Mouse (Mus musculus): ENCODE results near the gene Slc30a7. TPM values are rescaled to one million over a fixed set of nuclear protein-coding genes. Genes with fewer than 3 reads are reported as not detected.
"Not testable (repeated sequence)": the region's sequence is repeated elsewhere in the genome, so short reads cannot be mapped to it uniquely, and the experiment has no call there.

Gene Slc30a7
- polyA plus RNA-seq, 1 experiment from 2014 or later = 21.3 TPM

DNA sequence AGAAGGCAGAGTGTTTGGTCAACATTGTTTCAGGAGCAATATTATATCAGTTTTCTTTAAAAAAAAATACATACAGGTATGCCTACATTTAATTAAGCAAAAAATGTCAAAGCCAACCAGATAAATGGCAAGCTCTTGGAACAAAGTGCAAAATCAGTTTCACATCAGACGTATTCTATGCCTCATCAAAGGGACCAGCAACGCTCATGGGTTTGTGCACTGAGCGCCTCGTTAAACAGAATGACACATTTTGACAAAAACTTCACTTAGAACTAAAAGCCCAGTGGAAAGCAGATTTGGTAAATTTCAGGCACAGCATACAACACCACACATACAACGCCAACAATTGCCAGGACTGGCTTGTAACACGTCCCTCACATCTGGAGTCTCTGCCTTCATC is 62.8 kb downstream of the Slc30a7 start:
- H3K9me3 ChIP-seq (replicated peaks) = no peaks in the 10 kb centered on the region
- no peaks in the 10 kb centered on the region for H3K27me3 ChIP-seq (replicated peaks)
- no peaks in the 10 kb centered on the region for H3K4me1 ChIP-seq (replicated peaks)
- H3K27ac ChIP-seq (ENCODE audit: poor library complexity, severe bottlenecking) = no peak overlapping the region
- ATAC-seq (ENCODE audit: insufficient number of reproducible peaks, low FRiP score) = no peak
- no peak overlapping the region for H3K4me3 ChIP-seq
- 95% methylated on average over 6 of the region's 6 CpGs for WGBS
- H3K36me3 ChIP-seq = peaks cover 49% of the 10 kb centered on the region
- no peak overlapping the region for H3K9ac ChIP-seq
- no peak overlapping the region for H3K4me2 ChIP-seq

DNA sequence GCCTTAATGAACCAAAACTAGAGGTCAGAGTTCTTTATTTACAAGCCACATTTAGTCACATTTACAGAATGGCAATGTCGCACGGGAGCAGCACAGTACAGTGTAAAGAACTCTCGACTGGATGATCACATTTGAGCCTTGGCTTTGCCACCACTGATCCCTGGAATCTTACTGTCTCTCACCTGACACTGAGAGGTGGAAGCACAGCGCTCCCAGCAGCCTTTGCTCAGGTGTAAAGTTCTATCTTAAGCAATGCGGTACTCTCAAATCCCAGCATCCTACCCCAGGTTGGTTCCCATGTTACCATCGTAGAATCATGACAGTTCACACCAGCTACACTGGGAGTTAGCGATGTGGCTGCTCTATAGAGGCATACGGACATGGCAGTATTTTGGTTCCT is 65.7 kb downstream of the Slc30a7 start:
- Histone ChIP-seq H3K27me3 (replicated peaks) (no peaks in the 10 kb centered on the region), H3K4me2 (no peak overlapping the region), H3K4me1 (replicated peaks) (no peaks in the 10 kb centered on the region), H3K36me3 (peaks cover 49% of the 10 kb centered on the region), H3K9ac (no peak overlapping the region), H3K27ac (ENCODE audit: poor library complexity, severe bottlenecking) (no peak overlapping the region), H3K9me3 (replicated peaks) (no peaks in the 10 kb centered on the region), H3K4me3 (no peak overlapping the region)
- WGBS = 89% methylated on average over 8 of the region's 8 CpGs
- no peak for ATAC-seq (ENCODE audit: insufficient number of reproducible peaks, low FRiP score)

DNA sequence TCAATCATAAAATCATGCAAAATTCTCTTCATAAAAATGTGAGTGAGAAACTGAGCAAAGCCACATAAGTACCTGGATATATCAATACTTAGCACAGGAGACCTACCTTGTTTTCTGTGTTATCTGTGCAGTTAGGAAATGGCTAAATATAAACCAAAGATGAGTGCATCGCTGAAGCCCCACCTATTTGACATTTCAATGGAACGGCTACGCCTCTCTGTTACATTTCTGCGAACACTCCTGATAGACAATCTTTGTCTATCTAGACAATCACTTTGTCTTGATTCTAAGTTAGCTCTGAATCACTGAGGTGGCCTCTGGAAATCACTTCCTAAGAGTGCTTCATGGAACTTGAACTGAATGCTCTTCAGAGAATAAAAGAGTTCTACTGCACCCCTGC is 66.7 kb downstream of the Slc30a7 start:
- Histone ChIP-seq H3K4me2 (no peak overlapping the region), H3K9me3 (replicated peaks) (no peaks in the 10 kb centered on the region), H3K4me3 (no peak overlapping the region), H3K9ac (no peak overlapping the region), H3K36me3 (peaks cover 43% of the 10 kb centered on the region), H3K27ac (ENCODE audit: poor library complexity, severe bottlenecking) (no peak overlapping the region), H3K27me3 (replicated peaks) (no peaks in the 10 kb centered on the region), H3K4me1 (replicated peaks) (no peaks in the 10 kb centered on the region)
- 75% methylated on average over 4 of the region's 4 CpGs for whole genome bisulfite sequencing
- ATAC-seq (ENCODE audit: insufficient number of reproducible peaks, low FRiP score) = no peak

DNA sequence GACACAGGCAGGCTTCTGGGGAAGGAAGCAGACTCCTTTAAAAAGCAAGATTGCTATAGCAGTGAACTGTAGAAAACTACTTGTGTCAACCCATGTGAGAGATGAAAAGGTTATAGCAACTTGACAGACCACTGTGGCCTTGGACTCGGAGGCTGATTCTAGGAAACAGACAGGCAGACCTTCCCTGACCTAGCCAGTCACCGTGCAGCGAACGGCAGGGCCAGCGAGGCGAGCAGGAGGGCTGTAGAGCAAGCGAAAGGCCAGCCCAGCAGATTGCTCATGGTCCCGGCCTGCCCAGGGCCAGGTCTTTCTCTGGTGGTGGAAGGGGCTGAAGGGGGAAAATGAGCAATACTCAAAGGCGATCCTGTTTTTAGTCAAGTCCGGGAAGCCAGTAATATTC is 69.4 kb downstream of the Slc30a7 start:
- H3K27ac ChIP-seq (ENCODE audit: poor library complexity, severe bottlenecking) = no peak overlapping the region
- H3K4me1 ChIP-seq (replicated peaks) = no peaks in the 10 kb centered on the region
- WGBS = 86% methylated on average over 10 of the region's 10 CpGs
- ATAC-seq (ENCODE audit: insufficient number of reproducible peaks, low FRiP score) = no peak
- H3K27me3 ChIP-seq (replicated peaks) = no peaks in the 10 kb centered on the region
- H3K36me3 ChIP-seq = peaks cover 28% of the 10 kb centered on the region
- no peaks in the 10 kb centered on the region for H3K9me3 ChIP-seq (replicated peaks)
- no peak overlapping the region for H3K4me2 ChIP-seq
- H3K9ac ChIP-seq = no peak overlapping the region
- no peak overlapping the region for H3K4me3 ChIP-seq

DNA sequence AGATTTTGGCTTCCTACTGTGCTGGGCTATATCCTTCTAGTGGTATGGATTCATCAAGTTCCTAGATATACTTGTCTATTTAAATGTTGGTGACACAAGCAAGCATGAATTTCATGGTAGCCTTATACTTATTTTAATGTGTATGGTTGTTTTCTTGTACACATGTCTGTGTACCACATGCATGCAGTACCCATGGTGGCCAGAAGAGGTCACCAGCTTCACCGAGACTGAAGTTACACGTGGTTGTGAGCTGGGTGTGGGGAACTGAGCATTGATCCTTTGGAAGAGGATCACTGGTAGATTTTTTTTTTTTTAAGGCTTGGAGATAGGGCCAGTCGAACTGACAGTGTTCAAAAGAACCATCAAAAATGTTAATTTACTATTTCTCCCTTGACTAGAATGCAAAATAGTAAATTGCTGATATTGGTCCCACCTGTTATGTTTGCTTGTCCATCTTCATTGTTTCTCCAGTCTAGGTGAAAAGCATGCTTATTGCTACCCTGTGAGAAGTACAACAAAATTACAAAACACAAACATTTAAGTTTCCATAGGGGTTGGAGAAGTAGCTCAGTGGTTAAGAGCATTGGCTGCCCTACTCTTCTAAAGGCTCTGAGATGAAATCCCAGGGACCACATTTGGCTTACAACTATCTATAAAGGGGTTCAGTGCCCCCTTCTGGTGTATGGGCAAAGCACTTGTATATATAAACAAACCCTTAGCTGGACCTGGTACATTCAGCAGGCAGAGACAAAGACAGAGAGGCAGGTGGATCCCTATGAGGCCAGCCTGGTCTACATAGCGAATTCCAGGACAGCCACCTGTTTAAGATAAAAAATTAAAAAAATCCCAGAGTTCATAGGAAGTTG is 70.2 kb downstream of the Slc30a7 start:
- H3K36me3 ChIP-seq = peaks cover 22% of the 10 kb centered on the region
- no peaks in the 10 kb centered on the region for H3K4me1 ChIP-seq (replicated peaks)
- no peak overlapping the region for H3K27ac ChIP-seq (ENCODE audit: poor library complexity, severe bottlenecking)
- H3K27me3 ChIP-seq (replicated peaks) = no peaks in the 10 kb centered on the region
- ATAC-seq (ENCODE audit: insufficient number of reproducible peaks, low FRiP score) = no peak
- no peak overlapping the region for H3K4me3 ChIP-seq
- WGBS = 50% methylated on average over 4 of the region's 4 CpGs
- no peaks in the 10 kb centered on the region for H3K9me3 ChIP-seq (replicated peaks)
- no peak overlapping the region for H3K4me2 ChIP-seq
- no peak overlapping the region for H3K9ac ChIP-seq

DNA sequence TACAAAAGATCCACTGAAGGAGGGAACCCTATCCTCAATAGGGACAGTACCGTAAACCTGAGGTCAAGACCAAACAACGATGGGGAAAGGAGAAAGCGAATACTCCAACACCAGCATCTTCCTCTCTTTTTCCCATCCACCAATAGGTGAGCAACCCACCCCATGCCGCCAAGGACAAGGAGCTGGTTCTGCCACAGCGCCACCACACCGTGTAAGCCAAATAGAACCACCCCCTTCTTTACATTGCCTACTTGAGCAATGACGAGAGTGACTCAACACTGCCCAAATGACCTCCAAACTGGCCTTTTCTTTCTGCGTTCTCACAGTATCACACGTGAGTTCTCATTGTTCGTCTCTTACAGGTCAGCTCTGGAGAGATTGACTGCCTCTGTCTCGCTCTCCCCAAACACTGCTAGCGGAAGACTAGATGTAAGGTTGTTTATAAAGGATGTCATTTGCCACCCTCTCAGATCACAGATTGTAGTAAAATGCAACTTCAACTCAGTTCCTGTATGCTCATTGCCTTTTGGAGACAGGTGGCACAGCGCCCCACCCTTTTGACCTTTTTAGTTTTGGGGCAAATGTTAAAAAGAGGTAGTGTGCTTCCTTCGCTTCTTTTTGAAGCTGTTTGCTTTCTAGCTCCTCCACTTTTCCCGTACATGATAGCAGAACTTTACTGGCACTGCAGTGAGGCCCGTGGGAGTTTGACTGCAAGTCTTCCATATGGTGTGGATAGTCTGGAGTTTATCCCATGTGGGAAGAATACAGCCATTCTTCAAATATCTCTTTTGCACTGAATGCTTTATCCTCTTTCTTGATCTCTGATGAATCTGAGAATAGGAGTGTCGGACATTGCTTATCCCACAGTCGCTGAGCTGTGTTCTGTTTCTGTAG is 73.7 kb downstream of the Slc30a7 start:
- H3K27me3 ChIP-seq (replicated peaks) = no peaks in the 10 kb centered on the region
- no peak overlapping the region for H3K27ac ChIP-seq (ENCODE audit: poor library complexity, severe bottlenecking)
- H3K36me3 ChIP-seq = peaks cover 12% of the 10 kb centered on the region
- H3K9ac ChIP-seq = no peak overlapping the region
- H3K4me2 ChIP-seq = no peak overlapping the region
- H3K9me3 ChIP-seq (replicated peaks) = no peaks in the 10 kb centered on the region
- no peak overlapping the region for H3K4me3 ChIP-seq
- ATAC-seq (ENCODE audit: insufficient number of reproducible peaks, low FRiP score) = no peak
- no peaks in the 10 kb centered on the region for H3K4me1 ChIP-seq (replicated peaks)
- WGBS = 85% methylated on average over 18 of the region's 18 CpGs

DNA sequence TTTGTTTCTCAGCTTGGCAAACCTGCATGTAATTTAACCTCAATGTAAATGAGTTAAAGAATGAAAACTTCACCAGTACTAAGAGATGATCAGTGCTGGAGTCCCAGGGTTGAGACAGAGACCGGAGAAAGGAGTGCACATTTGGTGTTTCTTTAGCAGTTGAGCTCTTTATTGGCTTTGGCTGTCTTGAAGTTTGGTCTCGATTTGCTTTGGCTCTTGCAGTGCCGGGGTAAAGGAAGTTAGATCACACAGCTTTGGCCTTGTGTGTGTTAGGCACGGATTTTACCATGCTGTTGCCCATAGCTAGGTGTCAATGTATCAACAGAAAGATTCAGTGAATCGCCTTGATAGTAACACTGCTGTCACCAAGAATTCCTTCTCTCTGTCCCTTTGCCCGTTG is 75.5 kb downstream of the Slc30a7 start:
- Histone ChIP-seq H3K4me3 (no peak overlapping the region), H3K9ac (no peak overlapping the region), H3K9me3 (replicated peaks) (no peaks in the 10 kb centered on the region), H3K36me3 (peaks cover 17% of the 10 kb centered on the region), H3K27me3 (replicated peaks) (no peaks in the 10 kb centered on the region), H3K27ac (ENCODE audit: poor library complexity, severe bottlenecking) (no peak overlapping the region), H3K4me1 (replicated peaks) (no peaks in the 10 kb centered on the region), H3K4me2 (no peak overlapping the region)
- 84% methylated on average over 6 of the region's 6 CpGs for WGBS
- ATAC-seq (ENCODE audit: insufficient number of reproducible peaks, low FRiP score) = no peak

DNA sequence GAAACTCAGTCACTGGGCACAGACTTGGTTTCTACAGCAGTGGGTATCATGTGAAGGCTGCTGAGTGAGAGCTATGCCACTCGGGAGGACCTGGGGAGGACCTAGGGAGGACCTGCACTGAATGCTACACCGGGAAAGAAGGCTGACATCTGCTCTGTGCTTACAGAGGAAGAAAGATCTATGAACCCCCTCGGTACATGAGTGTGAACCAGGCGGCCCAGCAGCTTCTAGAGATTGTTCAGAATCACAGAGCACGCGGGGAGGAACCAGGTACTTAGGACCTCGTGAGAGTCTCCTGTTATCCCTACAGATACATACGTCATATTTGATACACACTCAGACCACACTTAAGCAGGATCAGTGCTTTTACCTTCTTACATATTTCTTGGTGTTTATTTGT is 80.7 kb downstream of the Slc30a7 start:
- peaks cover 21% of the 10 kb centered on the region for H3K36me3 ChIP-seq
- 91% methylated on average over 8 of the region's 8 CpGs for WGBS
- H3K27me3 ChIP-seq (replicated peaks) = no peaks in the 10 kb centered on the region
- H3K4me1 ChIP-seq (replicated peaks) = peaks cover 9% of the 10 kb centered on the region
- no peaks in the 10 kb centered on the region for H3K9me3 ChIP-seq (replicated peaks)
- H3K4me3 ChIP-seq = no peak overlapping the region
- no peak overlapping the region for H3K4me2 ChIP-seq
- no peak overlapping the region for H3K9ac ChIP-seq
- no peak for ATAC-seq (ENCODE audit: insufficient number of reproducible peaks, low FRiP score)
- no peak overlapping the region for H3K27ac ChIP-seq (ENCODE audit: poor library complexity, severe bottlenecking)

DNA sequence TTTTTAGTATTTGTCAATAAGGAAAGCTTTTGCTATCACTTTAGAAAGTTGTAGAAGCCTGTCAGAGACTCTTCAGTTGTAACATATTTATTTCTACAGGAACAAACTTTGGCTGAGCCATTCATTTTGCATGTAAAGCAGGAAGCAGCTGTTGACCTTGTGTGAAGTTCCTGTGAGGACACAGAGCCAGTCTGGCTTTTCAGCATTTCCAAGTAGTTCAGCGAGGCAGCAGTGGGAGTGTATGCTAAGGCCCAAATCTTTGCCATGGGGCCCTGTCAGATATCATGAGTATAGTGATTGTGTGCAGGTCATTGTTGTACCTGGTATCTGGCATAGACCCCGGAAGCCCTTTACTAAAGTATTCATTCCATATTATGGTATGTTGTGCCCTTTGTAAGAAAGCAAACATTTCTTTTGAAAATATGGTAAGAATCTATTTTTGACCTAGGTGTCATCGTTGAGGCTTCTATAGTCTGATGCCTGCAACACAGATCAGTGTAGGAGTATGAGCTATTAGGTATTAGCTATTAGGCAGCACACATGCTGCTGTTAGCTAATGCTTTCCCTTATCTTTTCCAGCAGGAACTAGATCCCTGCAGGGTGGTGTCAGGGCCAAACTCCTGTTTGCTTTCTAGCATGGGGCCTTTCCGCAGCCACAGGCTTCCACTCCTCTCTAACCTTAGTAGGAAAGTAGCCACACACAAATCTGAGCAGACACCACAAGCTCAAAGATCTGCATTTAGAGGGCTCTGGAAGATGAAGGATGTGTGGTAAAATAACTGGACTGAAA is 82.6 kb downstream of the Slc30a7 start:
- ATAC-seq (ENCODE audit: insufficient number of reproducible peaks, low FRiP score) = no peak
- Histone ChIP-seq H3K4me1 (replicated peaks) (peaks cover 9% of the 10 kb centered on the region), H3K9me3 (replicated peaks) (no peaks in the 10 kb centered on the region), H3K36me3 (peaks cover 21% of the 10 kb centered on the region), H3K9ac (no peak overlapping the region), H3K4me3 (no peak overlapping the region), H3K4me2 (no peak overlapping the region), H3K27ac (ENCODE audit: poor library complexity, severe bottlenecking) (peak overlapping the region; percentile 56), H3K27me3 (replicated peaks) (no peaks in the 10 kb centered on the region)
- WGBS = 53% methylated on average over 4 of the region's 4 CpGs

DNA sequence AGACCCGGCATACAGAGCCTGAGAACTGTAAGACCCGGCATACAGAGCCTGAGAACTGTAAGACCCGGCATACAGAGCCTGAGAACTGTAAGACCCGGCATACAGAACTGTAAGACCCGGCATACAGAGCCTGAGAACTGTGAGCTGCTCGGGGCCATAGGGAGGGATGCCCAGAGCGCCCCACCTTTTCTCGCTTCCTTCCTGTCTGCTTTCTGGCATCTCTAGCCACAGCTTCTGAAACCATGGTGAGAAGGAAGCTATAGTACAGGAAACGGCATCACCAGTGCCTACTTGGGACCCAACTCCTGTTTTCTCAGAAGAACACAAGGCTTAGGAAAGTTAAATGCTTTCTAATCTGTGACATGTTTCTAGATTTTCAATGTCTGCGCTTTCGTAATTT is 99.8 kb downstream of the Slc30a7 start:
- H3K4me1 ChIP-seq (replicated peaks); H3K4me2 ChIP-seq; H3K9me3 ChIP-seq (replicated peaks); ATAC-seq (ENCODE audit: insufficient number of reproducible peaks, low FRiP score); H3K9ac ChIP-seq; H3K27ac ChIP-seq (ENCODE audit: poor library complexity, severe bottlenecking); H3K4me3 ChIP-seq; H3K27me3 ChIP-seq (replicated peaks): not testable (repeated sequence)
- peaks cover 14% of the 10 kb centered on the region for H3K36me3 ChIP-seq
- WGBS = 95% methylated on average over 11 of the region's 11 CpGs

DNA sequence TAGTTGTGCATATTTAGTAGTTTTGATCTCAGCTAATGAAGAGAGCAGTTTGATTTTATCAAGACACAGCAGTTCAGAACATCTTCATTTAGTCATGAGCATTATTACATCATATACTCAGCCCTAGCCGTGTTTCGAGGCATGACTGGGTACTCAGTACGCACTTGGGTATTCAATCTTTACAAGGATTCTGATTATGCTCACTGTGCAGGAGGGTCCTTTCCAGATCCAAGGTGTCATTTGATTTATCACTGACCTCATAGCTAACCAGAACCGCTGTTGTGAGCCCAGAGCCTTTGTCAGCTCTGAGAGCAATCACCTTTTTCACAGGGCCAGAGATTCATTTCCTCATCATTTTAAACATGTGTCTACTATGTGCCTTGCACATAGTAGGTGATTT is 101.6 kb downstream of the Slc30a7 start:
- no peaks in the 10 kb centered on the region for H3K4me1 ChIP-seq (replicated peaks)
- no peak overlapping the region for H3K27ac ChIP-seq (ENCODE audit: poor library complexity, severe bottlenecking)
- H3K36me3 ChIP-seq = peaks cover 25% of the 10 kb centered on the region
- no peak overlapping the region for H3K4me2 ChIP-seq
- H3K9me3 ChIP-seq (replicated peaks) = peaks cover 5% of the 10 kb centered on the region; the same call in 1 of the 2 replicates
- H3K27me3 ChIP-seq (replicated peaks) = no peaks in the 10 kb centered on the region
- ATAC-seq (ENCODE audit: insufficient number of reproducible peaks, low FRiP score) = no peak
- WGBS = 92% methylated on average over 4 of the region's 4 CpGs
- H3K9ac ChIP-seq = no peak overlapping the region
- H3K4me3 ChIP-seq = no peak overlapping the region
